Comparison of ENCODE assay signal across 10 mouse cellular contexts in the genomic region with DNA sequence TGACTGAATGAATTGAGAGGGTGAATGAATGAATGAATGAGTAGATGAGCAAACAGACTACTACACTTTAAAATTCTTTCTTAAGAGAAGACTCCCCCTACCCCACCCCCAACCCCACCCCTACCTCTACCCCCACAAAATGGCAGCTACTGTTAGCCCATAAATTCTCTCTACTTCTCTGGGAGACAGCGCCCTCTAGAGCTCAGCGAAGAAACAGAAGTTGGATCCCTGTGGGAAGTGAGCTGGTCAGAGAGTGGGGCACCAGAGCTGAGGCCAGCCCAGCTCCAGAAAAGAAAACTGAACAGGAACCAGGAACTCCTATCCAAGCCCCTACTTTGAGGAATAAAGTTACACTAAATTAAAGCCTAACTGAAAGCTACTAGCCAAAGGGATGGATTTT. TPM values are rescaled to one million over a fixed set of nuclear protein-coding genes. Genes with fewer than 3 reads are reported as not detected.
DNase-seq lines count a peak whose midpoint lies in the region; TF ChIP-seq lines count a peak whose summit lies in the region.
"Had no signal": no experiment of that assay in that cellular context is flagged by ENCODE, and none has a peak within 500 bp of the region (broad histone marks: within the 10 kb centered on the region; RNA-seq: fewer than 3 reads in every experiment).

No protein-coding gene starts in this region.

- no peak overlapping the region for H3K4me3 ChIP-seq in layer of hippocampus, adult 2 months
- H3K4me3 ChIP-seq in embryonic facial prominence, embryonic 10.5 days, result no peak overlapping the region
- H3K4me3 ChIP-seq: myocyte had no signal

- no peak overlapping the region for H3K27ac ChIP-seq in layer of hippocampus, adult 2 months
- H3K27ac ChIP-seq in embryonic facial prominence, embryonic 10.5 days (replicated peaks), result no peak overlapping the region

- 20% methylated on average over 2 of the region's 2 CpGs for WGBS in embryonic facial prominence, embryonic 10.5 days

- H3K36me3 ChIP-seq in embryonic facial prominence, embryonic 10.5 days (replicated peaks), result no peaks in the 10 kb centered on the region

- no peak for DNase-seq in layer of hippocampus, adult 2 months (ENCODE audit: low spot score in 2 of 2)
- no peak for DNase-seq in layer of hippocampus, postnatal 36 days
- peak; percentile 18 for DNase-seq in 3T3-L1 (ENCODE audit: low read depth, low spot score)
- peak; percentile 20 for DNase-seq in 416B (ENCODE audit: low read depth)
- peak; percentile 53 for DNase-seq in adrenal gland, postnatal 14 days
- DNase-seq in embryonic facial prominence, embryonic 10.5 days (ENCODE audit: low spot score), result no peak
- DNase-seq in spleen, postnatal 36 days (ENCODE audit: low spot score in 2 of 2), result no peak
- DNase-seq: kidney, adult 8-10 months had no signal

- peaks cover 3% of the 10 kb centered on the region for H3K4me1 ChIP-seq in embryonic facial prominence, embryonic 10.5 days

- TF ChIP-seq CTCF in layer of hippocampus, adult 2 months (conservative IDR thresholded peaks at IDR 0.05), result peak; percentile 67

- H3K9me3 ChIP-seq in embryonic facial prominence, embryonic 10.5 days, result no peaks in the 10 kb centered on the region

- peaks cover 51% of the 10 kb centered on the region for H3K27me3 ChIP-seq in embryonic facial prominence, embryonic 10.5 days (replicated peaks; ENCODE audit: low read depth, poor library complexity, severe bottlenecking)

RNA-seq across cellular contexts. Expression of gene Acan, which starts 5.3 kb away (rescaled TPM):
- 1 to 10 TPM; 3.9 to 4.6 TPM for total RNA-seq in layer of hippocampus, adult 2 months (2021)
- 1 to 10 TPM; 3.2 to 3.9 TPM for total RNA-seq in layer of hippocampus, postnatal 36 days (2021)
- total RNA-seq in adrenal gland, postnatal 14 days (2021), result 0.48 and 0.49 TPM in 2 replicates
- 0.18 and 0.27 TPM in 2 replicates for polyA plus RNA-seq in embryonic facial prominence, embryonic 10.5 days (2016; fragmentation: Nextera tagmentation; extraction: Ambion mirVana)
- total RNA-seq: hematopoietic stem cell, adult 5-6 weeks had no signal
- polyA plus RNA-seq: myocyte had no signal

Comparison
In these comparisons a context has a peak if more than half of its experiments do, and no peak if none do; other contexts are left out.
1. DNase-seq: peak in 3T3-L1 (single experiment), 416B (single experiment) and adrenal gland, postnatal 14 days (single experiment); none in layer of hippocampus, adult 2 months (0 of 2), layer of hippocampus, postnatal 36 days (0 of 2), embryonic facial prominence, embryonic 10.5 days (single experiment) and spleen, postnatal 36 days (0 of 2).